In genomic region chr4:32342269-32342668, GRCm38 (mm10) we compare ENCODE assay signal across 13 mouse cellular contexts.
A peak's percentile ranks its signal among the peaks of the same experiment; 100 is the strongest.
DNase-seq lines count a peak whose midpoint lies in the region; ATAC-seq and TF ChIP-seq lines count a peak whose summit lies in the region.
"Had no signal": no experiment of that assay in that cellular context is flagged by ENCODE, and none has a peak within 500 bp of the region (broad histone marks: within the 10 kb centered on the region; RNA-seq: fewer than 3 reads in every experiment).

No protein-coding gene starts in this region.

- peak; percentile 47 for TF ChIP-seq CTCF in heart, adult 2 months (IDR thresholded peaks at IDR 0.05)
- TF ChIP-seq CTCF in MEL (IDR thresholded peaks at IDR 0.05 in 2 of 3, conservative IDR thresholded peaks at IDR 0.05 in 1 of 3; ENCODE audit: control insufficient read depth in 1 of 3, insufficient read depth in 1 of 3, low read depth in 2 of 3, low read length in 3 of 3, poor library complexity in 1 of 3, severe bottlenecking in 1 of 3), result peak; percentile 15 to 43 (median 17); a peak in 4 of 6 replicates
- peak; percentile 47 for TF ChIP-seq CTCF in stomach, postnatal 0 days (IDR thresholded peaks at IDR 0.05; ENCODE audit: low read depth)

- no peak for ATAC-seq in heart, embryonic 12.5 days (ENCODE audit: insufficient number of reproducible peaks, low FRiP score)
- no peak for ATAC-seq in stomach, postnatal 0 days (ENCODE audit: low FRiP score, low TSS enrichment)
- ATAC-seq: midbrain, embryonic 13.5 days had no signal

- no peaks in the 10 kb centered on the region; the same call in 1 of the 2 replicates for H3K79me2 ChIP-seq in heart, adult 2 months (replicated peaks; ENCODE audit: control insufficient read depth, insufficient read depth, low read length)
- H3K79me2 ChIP-seq in MEL (ENCODE audit: control insufficient read depth, insufficient read depth, low read length, poor library complexity), result no peaks in the 10 kb centered on the region

- no peaks in the 10 kb centered on the region for H3K36me3 ChIP-seq in heart, adult 2 months (ENCODE audit: control insufficient read depth, insufficient read depth, low read length)
- H3K36me3 ChIP-seq in heart, embryonic 12.5 days, result no peaks in the 10 kb centered on the region
- H3K36me3 ChIP-seq in MEL (ENCODE audit: control insufficient read depth in 1 of 2, insufficient read depth in 2 of 2, low read length in 2 of 2), result no peaks in the 10 kb centered on the region; a peak in 1 of 4 replicates
- no peaks in the 10 kb centered on the region for H3K36me3 ChIP-seq in stomach, postnatal 0 days (ENCODE audit: control insufficient read depth, insufficient read depth, low read length)
- H3K36me3 ChIP-seq: G1E; liver, embryonic 15.5 days; midbrain, embryonic 13.5 days had no signal

- H3K4me3 ChIP-seq in heart, adult 2 months, result no peak overlapping the region
- H3K4me3 ChIP-seq in heart, embryonic 12.5 days, result no peak overlapping the region
- no peak overlapping the region for H3K4me3 ChIP-seq in MEL (ENCODE audit: control insufficient read depth in 1 of 2, insufficient read depth in 1 of 2, low read depth in 2 of 2, low read length in 2 of 2)
- no peak overlapping the region for H3K4me3 ChIP-seq in stomach, postnatal 0 days (ENCODE audit: low read depth, low read length)
- H3K4me3 ChIP-seq: liver, embryonic 15.5 days; midbrain, embryonic 13.5 days had no signal

- no peak overlapping the region for H3K9ac ChIP-seq in heart, adult 2 months (ENCODE audit: low read depth, low read length)
- no peak overlapping the region for H3K9ac ChIP-seq in heart, embryonic 12.5 days
- no peak overlapping the region for H3K9ac ChIP-seq in MEL (ENCODE audit: control insufficient read depth, low read depth, low read length, poor library complexity, severe bottlenecking)
- H3K9ac ChIP-seq in stomach, postnatal 0 days (ENCODE audit: low read length), result no peak overlapping the region
- H3K9ac ChIP-seq: liver, embryonic 15.5 days; midbrain, embryonic 13.5 days had no signal

- no peak for TF ChIP-seq EP300 in heart, adult 2 months (IDR thresholded peaks at IDR 0.05; ENCODE audit: insufficient read depth, low read depth, low read length)
- no peak for TF ChIP-seq EP300 in MEL (IDR thresholded peaks at IDR 0.05; ENCODE audit: low read depth in 1 of 2, low read length in 2 of 2)
- TF ChIP-seq EP300 in stomach, postnatal 0 days (optimal IDR thresholded peaks at IDR 0.05), result no peak

- TF ChIP-seq POLR2A in heart, adult 2 months (IDR thresholded peaks at IDR 0.05; ENCODE audit: insufficient read depth, low read depth, low read length), result no peak
- TF ChIP-seq POLR2A in MEL (IDR thresholded peaks at IDR 0.05; ENCODE audit: control insufficient read depth in 1 of 2, insufficient read depth in 1 of 2, low read depth in 1 of 2, low read length in 2 of 2, poor library complexity in 1 of 2), result no peak

- H3K27me3 ChIP-seq in heart, adult 2 months (ENCODE audit: control insufficient read depth, insufficient read depth, low read length), result no peaks in the 10 kb centered on the region
- H3K27me3 ChIP-seq in heart, embryonic 12.5 days (replicated peaks), result no peaks in the 10 kb centered on the region
- H3K27me3 ChIP-seq in MEL (ENCODE audit: control insufficient read depth in 1 of 2, insufficient read depth in 2 of 2, low read length in 2 of 2), result peaks cover 0 to 3% of the 10 kb centered on the region in 2 experiments; a peak in 2 of 4 replicates
- no peaks in the 10 kb centered on the region for H3K27me3 ChIP-seq in stomach, postnatal 0 days (ENCODE audit: control insufficient read depth, insufficient read depth, low read length)
- H3K27me3 ChIP-seq: liver, embryonic 15.5 days; midbrain, embryonic 13.5 days had no signal

- intact Hi-C loops in heart, adult 2 months (cut with DNase I), result no loop called here

- WGBS in heart, adult 2 months, result 67% methylated on average over 7 of the region's 7 CpGs
- 68% methylated on average over 7 of the region's 7 CpGs for WGBS in heart, embryonic 12.5 days
- 70% methylated on average over 7 of the region's 7 CpGs for WGBS in stomach, postnatal 0 days

- DNase-seq in heart, adult 2 months, result no peak
- DNase-seq in lung, postnatal 10 days, result peak; percentile 43
- DNase-seq in lung, postnatal 14 days, result no peak
- peak; percentile 41 for DNase-seq in MEL (ENCODE audit: low read depth, low spot score)
- no peak for DNase-seq in stomach, postnatal 0 days (ENCODE audit: low spot score)
- no peak for DNase-seq in retina, postnatal 1 day
- DNase-seq in layer of hippocampus, adult 8-10 months (ENCODE audit: low spot score in 2 of 2), result no peak
- DNase-seq: adrenal gland, postnatal 25 days; gastrocnemius, postnatal 14 days had no signal

- no peak overlapping the region for H3K27ac ChIP-seq in heart, adult 2 months
- no peak overlapping the region for H3K27ac ChIP-seq in heart, embryonic 12.5 days (ENCODE audit: poor library complexity, severe bottlenecking)
- no peak overlapping the region for H3K27ac ChIP-seq in MEL (ENCODE audit: control insufficient read depth, low read depth, low read length)
- H3K27ac ChIP-seq in stomach, postnatal 0 days (replicated peaks), result no peak overlapping the region
- H3K27ac ChIP-seq: liver, embryonic 15.5 days; midbrain, embryonic 13.5 days had no signal

- no peak; the same call in 1 of the 2 replicates for TF ChIP-seq RAD21 in MEL (IDR thresholded peaks at IDR 0.05; ENCODE audit: low read depth, low read length)

- H3K4me1 ChIP-seq in heart, adult 2 months (ENCODE audit: control insufficient read depth, insufficient read depth, low read length), result peaks cover 13% of the 10 kb centered on the region
- H3K4me1 ChIP-seq in heart, embryonic 12.5 days (replicated peaks), result peaks cover 41% of the 10 kb centered on the region
- peaks cover 0 to 6% of the 10 kb centered on the region in 2 experiments; a peak in 1 of 4 replicates for H3K4me1 ChIP-seq in MEL (ENCODE audit: control insufficient read depth in 1 of 2, insufficient read depth in 2 of 2, low read length in 2 of 2)
- no peaks in the 10 kb centered on the region for H3K4me1 ChIP-seq in stomach, postnatal 0 days (replicated peaks; ENCODE audit: control insufficient read depth, insufficient read depth)

- H3K4me2 ChIP-seq in heart, embryonic 12.5 days, result no peak overlapping the region
- H3K4me2 ChIP-seq in stomach, postnatal 0 days (replicated peaks; ENCODE audit: low read depth), result no peak overlapping the region
- H3K4me2 ChIP-seq: liver, embryonic 15.5 days; midbrain, embryonic 13.5 days had no signal

- H3K9me3 ChIP-seq in heart, embryonic 12.5 days (replicated peaks), result no peaks in the 10 kb centered on the region
- no peaks in the 10 kb centered on the region for H3K9me3 ChIP-seq in MEL (replicated peaks; ENCODE audit: insufficient read depth, low read length)
- no peaks in the 10 kb centered on the region for H3K9me3 ChIP-seq in stomach, postnatal 0 days (ENCODE audit: control insufficient read depth, low read length)
- H3K9me3 ChIP-seq: G1E; liver, embryonic 15.5 days; midbrain, embryonic 13.5 days had no signal

TF ChIP-seq in MEL, 35 proteins besides CTCF, POLR2A, EP300 and RAD21:
- TF ChIP-seq SMC3 (IDR thresholded peaks at IDR 0.05; ENCODE audit: low read depth, low read length) (0 out of 2 replicates have a peak, but pooled peaks have one; percentile 32), SIN3A (IDR thresholded peaks at IDR 0.05; ENCODE audit: low read length) (no peak)

Comparison
In these comparisons a context has a peak if more than half of its experiments do, and no peak if none do; other contexts are left out.
1. DNase-seq: peak in lung, postnatal 10 days (single experiment) and MEL (single experiment); none in heart, adult 2 months (0 of 2), lung, postnatal 14 days (single experiment), stomach, postnatal 0 days (single experiment), retina, postnatal 1 day (single experiment) and layer of hippocampus, adult 8-10 months (0 of 2).
2. Peak in every context shown above with its lines, with median percentiles within 50 percentile points of each other: CTCF ChIP-seq.